Mouse (Mus musculus) frontal cortex, postnatal 25 days (tissue): ENCODE measurements around the gene St7l.
"Not testable (repeated sequence)": the region's sequence is repeated elsewhere in the genome, so short reads cannot be mapped to it uniquely, and the experiment has no call there.

Source experiments
- DNase-seq, 2 experiments: peaks; one replicate each; pipeline ENCODE4 v3.0.0; 2022; ENCODE audit warnings: low spot score in 2 of 2

The St7l gene

DNA sequence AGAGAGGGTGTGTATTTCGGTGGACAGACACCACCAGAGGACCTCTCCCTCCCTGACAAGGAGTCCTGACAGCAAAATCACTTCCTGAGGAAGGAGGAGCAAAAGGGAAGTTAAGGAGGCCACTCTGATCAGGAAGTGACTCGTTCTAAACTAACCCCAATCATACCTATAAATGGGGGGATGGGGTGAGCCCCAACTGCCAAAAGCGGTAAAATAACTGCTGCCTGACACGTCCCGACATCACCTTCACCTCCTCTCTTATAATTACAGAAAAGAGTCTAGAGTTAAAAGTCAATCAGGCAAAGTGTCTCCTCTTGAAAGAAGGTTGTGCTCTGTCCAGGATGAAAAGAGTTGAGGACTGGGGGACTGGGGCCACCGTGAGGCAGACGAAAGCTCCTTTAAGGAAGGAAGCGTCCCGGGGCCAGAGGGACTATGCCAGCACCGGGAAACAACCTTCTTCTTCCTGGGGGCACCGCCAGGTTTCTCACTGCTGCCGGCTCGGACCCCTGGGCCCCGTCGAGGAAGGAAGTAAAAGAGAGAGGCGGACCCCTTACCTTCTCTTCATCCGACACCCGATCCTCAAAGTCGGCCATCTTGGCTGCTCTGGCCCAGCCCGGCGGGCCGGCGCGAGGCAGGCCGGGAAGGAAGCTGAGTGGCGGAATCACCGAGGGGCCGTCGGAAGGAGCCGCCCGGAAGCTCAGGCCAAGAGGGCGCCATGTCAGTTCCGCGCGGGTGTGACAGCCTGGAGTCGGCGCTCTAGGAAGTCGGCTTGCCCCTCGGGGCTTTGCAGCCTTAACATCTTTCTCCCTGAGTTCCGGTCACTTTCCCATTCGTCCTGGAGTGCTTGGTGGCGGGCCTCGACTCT, at the start of gene St7l, which contains the start of gene Capza1:
St7l (plus strand) TSS at position 220 of the 865 bp plus-strand sequence.
Capza1 (minus strand) TSS at position 720 of the 865 bp plus-strand sequence.
- peak; percentile 77 to 82 for DNase-seq

DNA sequence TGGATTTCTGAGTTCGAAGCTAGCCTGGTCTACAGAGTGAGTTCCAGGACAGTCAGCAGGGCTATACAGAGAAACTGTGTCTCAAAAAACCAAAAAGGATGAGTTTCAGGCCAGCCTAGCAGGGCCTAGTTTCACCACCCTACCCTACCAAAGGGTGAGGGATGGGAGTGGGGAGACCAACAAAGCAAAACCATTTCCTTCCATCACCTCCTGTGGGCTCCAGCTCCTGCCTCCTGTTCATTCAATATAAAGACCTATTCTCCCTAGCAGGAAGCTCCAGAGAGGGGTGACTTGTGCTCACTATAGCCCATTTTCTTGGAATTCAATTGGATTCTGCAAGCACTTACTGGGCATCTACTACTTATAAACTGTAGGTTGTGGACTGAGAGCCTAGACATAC, 49.1 kb upstream of the St7l start:
- DNase-seq: no peak

DNA sequence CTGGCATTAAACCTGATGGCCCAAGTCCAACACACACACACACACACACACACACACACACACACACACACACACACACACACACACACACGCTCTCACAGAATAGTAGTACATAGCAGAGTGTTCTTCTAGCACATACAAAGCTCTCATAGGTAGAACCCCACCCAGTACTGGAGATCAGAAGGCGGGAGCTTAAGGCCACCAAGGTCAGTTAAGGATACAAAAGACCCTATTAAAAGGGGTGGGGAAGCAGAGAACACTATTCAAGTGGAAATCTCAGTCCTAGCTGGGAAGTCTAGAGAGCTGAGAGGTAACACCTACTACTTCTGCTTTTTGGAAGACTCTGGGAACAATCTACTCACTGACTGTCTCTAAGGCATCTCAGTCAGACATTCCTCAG, 48.5 kb upstream of the St7l start:
- no peak for DNase-seq

DNA sequence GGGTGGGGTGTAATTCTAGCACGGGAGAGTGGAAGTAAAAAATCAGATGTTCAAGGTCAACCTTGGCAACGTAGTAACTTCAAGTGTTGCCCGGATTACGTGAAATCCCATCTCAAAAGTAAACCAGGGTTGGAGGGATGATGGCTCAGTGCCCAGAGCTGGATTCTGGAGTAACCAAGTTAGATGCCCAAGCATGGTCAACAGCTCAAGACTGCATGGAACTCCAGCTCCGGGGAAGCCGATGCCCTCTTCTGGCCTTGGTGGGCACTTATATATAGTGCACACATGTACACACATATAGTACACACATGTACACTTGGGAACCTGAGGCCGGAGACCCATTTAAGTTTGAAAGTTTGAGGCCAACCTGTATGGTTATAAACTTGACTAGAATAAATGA, 47.7 kb upstream of the St7l start:
- DNase-seq: no peak

DNA sequence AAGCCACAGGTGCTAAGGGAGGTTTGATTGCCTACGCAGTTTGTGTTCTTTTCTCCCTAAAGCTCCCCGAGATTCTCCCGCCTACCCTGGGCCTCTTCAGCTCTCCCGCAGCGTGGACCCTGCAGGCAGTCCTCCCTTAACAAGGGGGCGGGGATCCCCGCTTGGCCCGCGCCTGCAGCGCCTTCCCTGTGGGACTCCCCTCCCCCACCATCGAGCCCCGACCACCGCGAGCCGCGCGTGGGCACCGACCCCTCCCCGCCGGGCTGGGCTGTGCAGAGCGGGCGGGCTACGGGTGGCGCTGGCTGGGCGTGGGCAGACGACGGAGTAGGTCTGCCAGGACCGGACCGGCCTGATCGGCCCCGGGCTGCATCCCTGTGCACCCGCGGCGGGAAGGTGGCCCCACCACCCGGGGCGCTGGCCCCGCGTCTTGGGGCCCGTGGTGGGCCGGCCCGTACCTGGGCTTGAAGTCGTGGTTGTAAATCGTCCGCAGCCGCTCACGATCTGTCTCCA, 46.3 kb upstream of the St7l start:
- peak in 1 of 2 experiments; percentile 28 for DNase-seq

DNA sequence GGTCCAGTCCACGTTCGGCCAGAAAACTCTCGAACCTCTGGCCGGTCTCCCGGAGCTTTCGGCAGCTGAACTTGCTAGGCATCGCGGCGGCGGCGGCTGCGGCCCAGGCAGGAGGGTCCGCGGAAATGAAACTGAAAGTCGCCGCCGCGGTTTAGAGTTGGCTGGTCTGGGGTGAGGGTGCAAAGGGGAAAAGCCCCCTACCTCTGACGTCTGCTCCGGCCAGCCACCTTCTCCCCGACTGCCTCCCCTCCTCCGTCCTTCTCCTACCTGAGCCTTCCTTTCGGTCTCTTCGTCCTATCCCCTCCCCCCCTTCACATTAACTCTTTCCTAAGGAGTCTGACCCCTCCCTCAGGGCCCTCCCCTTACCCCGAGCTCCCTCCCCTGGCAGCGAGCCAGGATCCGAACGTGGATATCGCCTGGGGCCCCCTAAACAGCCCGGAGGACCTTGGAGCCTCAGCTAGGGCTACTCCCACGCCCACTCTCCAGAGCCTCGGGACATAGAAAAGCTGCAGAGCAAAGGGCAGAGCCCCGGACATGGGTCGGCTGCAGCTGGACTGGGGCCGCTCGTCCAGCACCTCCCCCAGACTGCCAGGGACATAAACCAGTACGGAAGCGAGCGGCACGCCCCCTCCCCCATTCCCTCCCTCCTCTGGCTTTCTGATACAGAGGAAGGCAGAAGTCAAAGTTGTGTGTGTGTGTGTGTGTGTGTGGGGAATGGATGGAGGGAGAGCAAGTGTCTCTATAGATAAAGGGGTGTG, 45.6 kb upstream of the St7l start, which contains the start of gene Mov10:
Mov10 (minus strand) TSS at position 573 of the 758 bp plus-strand sequence.
- peak in 1 of 2 experiments; percentile 25 for DNase-seq

DNA sequence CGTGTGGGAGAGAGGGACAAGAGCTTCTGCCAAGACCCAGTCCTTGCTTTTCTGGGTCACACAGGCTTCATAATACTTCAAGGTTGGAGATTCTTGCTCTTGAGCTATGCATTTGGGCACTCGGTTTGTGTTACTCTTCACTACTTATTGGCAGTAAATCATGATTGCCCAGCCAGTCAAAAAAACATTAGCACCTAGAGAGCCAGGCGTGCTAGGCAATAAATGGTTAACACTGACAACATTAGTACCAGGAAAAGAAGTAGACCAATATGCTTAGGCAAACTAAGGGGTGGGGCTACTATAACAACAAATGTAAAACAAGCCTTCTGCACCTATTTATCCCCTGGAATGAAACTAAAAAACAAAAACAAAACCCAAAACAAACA, 45.1 kb upstream of the St7l start:
- no peak for DNase-seq

DNA sequence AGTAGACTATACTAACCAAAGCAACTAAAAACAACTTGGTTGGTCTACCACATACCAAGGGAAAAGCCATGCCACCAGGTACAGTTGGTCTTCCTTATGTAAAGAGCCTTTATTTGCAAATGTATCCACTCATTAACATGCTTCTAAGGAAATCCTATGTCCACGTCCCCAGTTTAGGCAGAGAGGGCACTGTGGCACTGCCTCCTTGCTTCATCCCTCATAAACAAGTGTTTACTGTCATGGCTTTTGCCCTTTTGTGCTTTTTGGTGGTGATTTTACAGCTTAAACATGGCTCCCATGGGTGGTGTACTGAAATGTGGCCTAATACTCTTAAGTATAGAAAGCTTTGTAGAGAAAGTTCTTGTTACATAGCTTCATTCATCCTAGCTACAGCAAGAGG, 43.4 kb upstream of the St7l start:
- DNase-seq: no peak

DNA sequence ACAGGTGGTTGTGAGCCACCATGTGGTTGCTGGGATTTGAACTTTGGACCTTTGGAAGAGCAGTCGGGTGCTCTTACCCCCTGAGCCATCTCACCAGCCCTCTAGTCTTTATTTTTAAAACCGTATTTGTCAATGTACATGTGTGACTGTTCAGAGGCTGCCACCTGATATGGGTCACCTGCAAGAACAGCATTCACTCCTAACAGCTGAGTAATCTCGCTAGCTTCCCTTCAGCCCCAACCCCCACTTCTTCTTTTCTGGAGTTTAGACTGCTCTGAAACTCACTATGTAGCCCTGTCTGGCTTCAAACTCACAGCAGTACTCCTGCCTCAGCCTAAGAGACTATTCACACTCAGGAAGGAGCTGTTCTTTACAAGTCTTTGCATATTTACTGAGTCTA, 41.4 kb upstream of the St7l start:
- no peak for DNase-seq

DNA sequence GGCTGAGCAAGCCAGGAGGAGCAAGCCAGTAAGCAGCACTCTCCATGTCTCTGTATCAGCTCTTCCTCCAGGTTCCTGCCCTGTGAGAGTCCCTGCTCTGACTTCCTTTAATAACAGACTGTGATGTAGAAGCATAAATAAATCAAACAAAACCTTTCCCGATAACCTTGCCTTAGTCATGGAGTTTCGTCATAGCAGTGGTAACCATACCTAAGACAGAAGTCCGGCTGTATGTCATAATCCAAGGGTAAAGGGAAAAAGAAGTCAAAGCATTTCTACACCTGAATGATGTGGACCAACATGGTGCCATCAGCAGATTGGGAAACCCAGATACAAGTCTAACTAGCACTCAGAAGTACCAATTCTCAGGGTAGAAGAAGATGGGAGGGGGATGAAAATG, 28.0 kb upstream of the St7l start:
- no peak for DNase-seq

DNA sequence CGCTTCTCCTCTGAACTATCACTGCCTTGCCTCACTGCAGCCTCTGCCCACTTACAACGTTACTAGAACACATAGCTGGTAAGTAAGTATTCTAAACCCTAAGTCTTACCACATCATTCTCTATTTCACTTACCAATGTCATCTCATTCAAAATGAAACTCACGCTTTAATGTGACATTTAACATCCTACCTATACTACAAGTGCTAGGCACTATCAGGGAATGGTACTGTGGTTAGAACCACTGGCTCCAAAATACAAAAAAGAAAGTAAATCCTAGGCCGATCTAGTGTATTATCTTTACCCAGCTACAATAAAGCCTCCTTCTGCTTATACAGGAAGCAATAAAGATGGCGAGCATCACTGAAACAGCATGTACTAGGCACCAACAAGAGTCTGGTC, 22.8 kb upstream of the St7l start:
- no peak for DNase-seq

DNA sequence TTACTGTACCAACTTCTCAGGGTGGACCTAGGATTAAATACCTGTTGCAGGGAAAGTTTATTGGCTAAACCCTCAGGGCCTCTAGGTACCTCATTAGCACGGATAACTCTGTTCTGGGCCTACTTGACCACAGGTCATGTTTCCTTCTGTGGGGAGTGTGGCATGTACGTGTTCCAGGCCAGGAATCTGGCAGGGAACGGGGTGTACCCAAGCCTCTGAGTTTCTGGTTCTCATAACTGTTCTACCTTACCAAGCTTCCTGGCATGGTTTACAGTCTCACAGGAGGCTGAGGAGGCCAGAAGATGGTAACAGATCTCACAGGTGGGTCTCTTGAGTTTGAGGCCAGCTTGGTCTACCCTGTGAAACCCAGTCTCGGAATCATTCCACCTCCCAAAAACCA, 17.2 kb upstream of the St7l start:
- DNase-seq: no peak

DNA sequence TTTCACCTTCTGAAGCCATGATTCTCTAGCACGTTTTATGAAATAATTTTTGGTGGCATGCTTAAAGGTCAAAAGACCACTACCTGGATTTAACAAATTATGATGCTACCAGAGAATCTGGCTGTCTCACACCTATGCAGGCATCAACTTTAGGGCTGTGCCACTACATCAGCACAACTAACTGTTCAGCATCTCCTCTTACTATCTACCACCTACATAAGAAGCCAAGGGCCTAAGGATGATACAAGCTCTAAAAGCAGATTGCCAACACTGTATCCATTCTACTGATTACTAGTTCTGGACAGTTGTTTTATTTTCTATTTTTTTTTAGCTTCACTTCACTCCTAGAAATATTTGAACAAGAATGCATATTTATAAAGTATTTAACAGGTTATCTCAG, 9.3 kb upstream of the St7l start:
- no peak for DNase-seq

DNA sequence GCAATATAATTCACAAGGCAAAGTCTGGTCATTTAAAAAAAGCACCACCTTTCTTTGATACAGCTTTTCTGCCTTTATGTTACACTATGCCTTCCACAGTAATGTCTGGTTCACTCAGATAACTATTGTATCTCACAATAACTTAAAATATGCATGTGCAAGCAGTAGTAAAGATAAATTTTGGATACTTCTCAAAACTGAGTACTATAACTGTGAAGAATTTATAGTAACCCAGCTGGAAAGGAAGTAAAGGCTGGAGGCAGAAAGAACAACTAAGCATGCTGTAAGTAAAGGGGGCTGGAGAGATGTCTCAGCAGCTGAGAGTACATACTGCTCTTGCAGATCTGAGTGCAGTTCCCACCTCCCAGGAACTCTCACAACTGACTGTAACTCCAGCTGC, 8.9 kb upstream of the St7l start:
- DNase-seq: no peak

DNA sequence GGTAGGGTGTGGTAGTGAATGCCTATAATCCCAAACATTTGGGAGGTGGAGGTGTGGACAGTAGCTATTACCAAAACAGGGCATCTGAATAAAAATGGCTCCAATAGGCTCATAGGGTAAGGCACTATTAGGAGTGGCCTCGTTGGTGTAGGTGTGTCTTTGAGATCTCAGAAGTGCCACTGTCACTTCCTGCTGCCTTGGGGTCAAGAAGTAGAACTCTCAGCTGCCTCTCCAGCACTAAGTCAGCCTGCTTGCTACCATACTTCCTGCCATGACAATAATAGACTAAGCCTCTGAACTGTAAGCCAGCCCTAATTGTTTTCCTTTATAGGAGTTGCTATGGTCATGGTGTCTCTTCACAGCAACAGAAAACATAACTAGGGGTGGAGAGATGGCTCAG, 7.7 kb upstream of the St7l start:
- no peak for DNase-seq

DNA sequence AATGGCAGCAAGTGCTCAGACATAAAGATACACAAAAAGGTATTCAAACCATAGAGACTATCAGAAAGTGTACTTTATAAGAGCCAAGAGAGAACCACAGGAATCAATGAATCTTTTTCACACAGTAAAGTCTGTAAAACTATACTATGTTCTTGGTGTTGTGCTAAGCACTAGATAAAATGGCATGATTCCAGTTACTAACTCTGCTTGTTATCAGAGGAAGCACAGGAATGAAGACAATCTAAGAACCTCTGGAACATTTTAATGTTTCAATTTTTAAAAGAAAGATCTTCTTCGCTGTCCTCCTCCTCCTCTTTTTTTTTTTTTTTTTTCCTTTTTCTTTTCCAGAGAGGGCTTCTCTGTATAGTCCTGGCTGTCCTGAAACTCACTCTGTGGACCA, 5.2 kb upstream of the St7l start:
- no peak for DNase-seq

DNA sequence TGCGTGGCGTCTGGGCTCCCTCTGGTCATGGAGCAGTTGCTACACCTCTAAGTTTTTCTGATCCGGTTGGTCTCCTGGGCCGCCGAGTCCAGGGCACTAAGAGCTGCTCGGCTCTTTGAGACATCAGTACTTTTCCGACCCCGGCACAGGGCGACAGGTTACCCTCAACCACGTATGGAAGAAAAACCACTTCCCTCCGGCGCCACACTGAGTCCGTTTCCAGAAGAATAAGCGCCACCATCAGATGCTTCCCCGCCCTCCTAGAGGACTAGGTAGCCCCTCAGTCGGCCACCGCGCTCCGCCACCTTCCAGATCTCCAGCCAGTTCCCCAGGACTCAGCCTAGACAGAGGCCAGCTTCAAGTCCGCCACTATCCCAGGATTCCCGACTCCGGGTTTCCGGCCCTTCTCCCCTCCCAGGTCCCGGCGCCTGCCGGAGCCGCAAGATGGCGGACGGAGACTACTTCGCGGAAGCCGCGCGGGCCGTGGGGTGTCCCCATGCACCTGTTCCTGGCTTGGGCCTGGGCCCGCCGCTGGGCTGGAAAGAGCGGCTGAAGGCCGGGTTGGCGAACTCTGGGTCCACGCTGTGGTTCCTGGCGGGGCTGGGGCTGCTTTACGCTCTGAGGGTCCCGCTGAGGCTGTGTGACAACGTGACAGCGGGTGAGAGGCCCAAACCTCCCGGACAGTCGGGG, 991 bp downstream of the St7l start:
- DNase-seq: peak; percentile 81 to 82

DNA sequence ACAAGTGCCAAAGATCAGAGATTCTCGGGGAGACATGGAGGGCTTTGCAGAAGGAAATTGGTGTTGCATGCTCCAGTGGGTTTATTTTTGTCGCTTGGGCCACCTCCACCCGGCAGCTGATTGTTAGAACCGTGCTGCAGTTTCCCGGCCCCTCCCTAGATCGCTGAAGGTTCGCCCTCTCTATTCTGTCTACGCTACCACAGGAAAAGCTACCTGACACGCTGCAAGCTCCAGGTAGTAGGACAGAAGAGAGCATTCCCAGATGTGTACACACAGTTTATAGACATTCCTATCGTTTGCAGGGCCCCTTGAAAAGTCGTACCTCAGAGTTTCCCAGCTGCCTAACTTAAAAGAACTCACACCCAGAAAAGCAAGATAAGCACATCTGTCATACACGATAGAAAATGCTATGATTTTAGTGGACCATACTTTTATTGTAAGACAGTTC, 1.6 kb downstream of the St7l start:
- no peak for DNase-seq

DNA sequence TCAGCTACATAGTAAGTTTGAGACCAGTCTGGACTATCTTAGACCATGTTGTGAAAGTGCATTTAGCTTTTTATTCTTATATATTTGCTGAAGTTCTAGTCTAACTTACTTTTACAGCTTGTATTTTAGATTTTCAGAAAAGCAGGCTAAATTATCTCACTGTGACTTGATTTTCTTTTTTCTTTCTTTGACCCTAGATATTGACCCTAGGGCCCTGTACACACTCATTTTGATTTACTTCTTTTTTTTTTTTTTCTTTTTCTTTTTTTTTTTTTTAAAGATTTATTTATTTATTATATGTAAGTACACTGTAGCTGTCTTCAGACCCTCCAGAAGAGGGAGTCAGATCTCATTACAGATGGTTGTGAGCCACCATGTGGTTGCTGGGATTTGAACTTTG, 2.9 kb downstream of the St7l start:
- not testable (repeated sequence) for DNase-seq

DNA sequence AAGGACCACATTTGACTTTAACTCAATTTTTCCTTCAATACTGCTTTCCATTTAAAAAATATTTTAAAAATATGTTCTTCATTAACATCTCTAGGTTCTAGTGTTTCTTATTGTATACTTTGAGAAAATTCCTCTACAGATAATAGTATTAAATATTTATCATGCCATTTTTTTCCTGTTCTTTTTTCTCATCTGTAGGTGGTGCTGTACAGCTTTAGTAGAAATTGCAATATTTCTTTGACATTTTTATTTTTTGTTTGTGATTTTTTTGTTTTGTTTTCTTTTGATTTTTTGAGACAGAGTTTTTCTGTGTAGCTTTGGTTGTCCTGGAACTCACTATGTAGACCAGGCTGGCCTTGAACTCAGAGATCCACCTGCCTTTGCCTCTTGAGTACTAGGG, 5.8 kb downstream of the St7l start:
- DNase-seq: no peak

DNA sequence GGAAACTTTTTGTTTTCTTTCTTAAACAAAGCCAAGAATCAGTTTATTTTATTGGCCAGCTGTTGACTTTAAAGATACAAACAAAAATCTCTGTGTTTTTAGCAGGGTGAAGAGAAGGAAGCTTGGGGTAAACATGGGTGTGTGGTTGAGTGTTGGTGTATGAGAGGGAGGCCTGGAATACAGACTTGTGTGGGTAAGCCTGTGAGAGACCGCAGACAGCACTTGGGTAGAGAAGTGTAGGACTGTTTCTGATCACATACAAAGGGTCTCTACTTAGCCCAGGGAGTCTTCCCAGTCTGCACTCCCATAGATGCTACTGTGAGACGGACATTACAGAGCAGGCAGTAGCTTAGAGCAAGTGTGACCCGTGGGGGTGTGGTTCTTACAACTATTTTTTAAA, 24.8 kb downstream of the St7l start:
- DNase-seq: no peak

DNA sequence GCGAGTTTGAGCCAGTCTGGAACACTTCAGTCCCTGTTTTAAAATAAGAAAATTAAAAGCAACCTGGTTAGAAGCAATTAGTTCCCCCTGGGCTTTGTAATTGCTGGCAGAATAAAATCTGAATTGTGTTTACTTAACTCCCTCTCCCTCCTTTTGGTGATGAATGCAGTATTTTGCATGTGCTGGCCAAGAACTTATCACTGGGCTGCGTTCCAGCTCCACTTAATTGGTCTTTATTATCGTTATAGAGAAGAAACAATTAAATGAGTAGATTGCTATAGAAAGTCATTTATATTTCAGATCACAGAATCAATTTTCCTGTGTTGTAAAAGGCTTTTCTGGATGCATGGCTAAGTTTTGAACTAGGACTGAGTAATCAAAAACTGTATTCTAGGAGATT, 32.3 kb downstream of the St7l start:
- DNase-seq: no peak
